Mouse (Mus musculus) forebrain, postnatal 0 days (tissue): Measurements from ENCODE around the gene Acer2. TPM values are rescaled to one million over a fixed set of nuclear protein-coding genes. Genes with fewer than 3 reads are reported as not detected.

Source experiments
- ATAC-seq: fragments of 200-750 bp; cut with Nextera tagmentation; 2 replicates; pipeline ENCODE4 v1.8.0; 2017; ENCODE audit warnings: mild to moderate bottlenecking, moderate library complexity
- DNase-seq: peaks from one replicate; pipeline ENCODE4 v3.0.0-alpha.2; 2015
- H3K27ac ChIP-seq: fragments of 300-500 bp; sonication (generic); 2 replicates; pipeline ENCODE4 v1.5.1; 2014; ENCODE audit warnings: low read depth, mild to moderate bottlenecking, antibody characterized with exemption, low read length, moderate library complexity, mixed read lengths
- H3K27me3 ChIP-seq: fragments of 300-500 bp; sonication (generic); 2 replicates; pipeline ENCODE4 v1.6.1; 2014; ENCODE audit warnings: mild to moderate bottlenecking, low read length, mixed read lengths; ENCODE audit not compliant: insufficient read depth
- H3K36me3 ChIP-seq: fragments of 300-500 bp; sonication (generic); 2 replicates; pipeline ENCODE4 v1.6.1; 2014; ENCODE audit warnings: mild to moderate bottlenecking, moderate library complexity; ENCODE audit not compliant: insufficient read depth
- H3K4me1 ChIP-seq: fragments of 300-500 bp; sonication (generic); 2 replicates; pipeline ENCODE4 v1.6.1; 2014; ENCODE audit warnings: antibody characterized with exemption; ENCODE audit not compliant: insufficient read depth
- H3K4me2 ChIP-seq: fragments of 300-500 bp; sonication (generic); 2 replicates; pipeline ENCODE4 v1.6.1; 2014; ENCODE audit warnings: low read depth, mild to moderate bottlenecking, moderate library complexity
- H3K4me3 ChIP-seq: fragments of 300-500 bp; sonication (generic); 2 replicates; pipeline ENCODE4 v1.5.1; 2014; ENCODE audit warnings: low read depth, low read length, mixed read lengths
- H3K9ac ChIP-seq: fragments of 300-500 bp; sonication (generic); 2 replicates; pipeline ENCODE4 v1.6.1; 2014; ENCODE audit warnings: mild to moderate bottlenecking
- H3K9me3 ChIP-seq: fragments of 300-500 bp; sonication (generic); 2 replicates; pipeline ENCODE4 v1.6.1; 2016; ENCODE audit warnings: low read length
- CTCF ChIP-seq: sonication (generic); IDR thresholded peaks from 2 replicates; pipeline ENCODE4 v1.5.1; 2016; ENCODE audit warnings: antibody characterized with exemption, control low read depth, low read depth
- WGBS: fragments of 180-500 bp; shearing (Covaris S2); extraction: QIAGEN DNeasy Blood & Tissue Kit; methylation state at CpG from one replicate; pipeline ENCODE4 v1.1.7; 2014; 5-methylcytosine and 5-hydroxymethylcytosine counted together
- polyA plus RNA-seq: library from polyadenylated mRNA; unstranded; fragments of >200 nt; fragmentation: Nextera tagmentation; extraction: Ambion mirVana; gene quantifications from 2 replicates; pipeline ENCODE4 v1.2.1, GENCODE M21; 2015
- total RNA-seq: library from RNA; depleted of rRNA; stranded (reverse); fragments of >200 nt; gene quantifications from 2 replicates; pipeline ENCODE4 v1.2.3, GENCODE M21; 2014

Gene Acer2
- total and polyA plus RNA-seq, 2 experiments from 2014 or later: 9.6 to 11.4 TPM

GRCm38 (mm10) chr4:86886160-86886878, 12.1 kb downstream of the Acer2 start:
- Histone ChIP-seq H3K4me3 (0 out of 2 replicates have a peak overlapping the region, but pooled peaks have one; percentile 11), H3K4me1 (no peaks in the 10 kb centered on the region), H3K4me2 (peak overlapping the region; percentile 38), H3K36me3 (no peaks in the 10 kb centered on the region), H3K27ac (no peak overlapping the region), H3K9ac (no peak overlapping the region), H3K27me3 (no peaks in the 10 kb centered on the region), H3K9me3 (no peaks in the 10 kb centered on the region)
- WGBS: 45% methylated on average over 18 of the region's 18 CpGs
- ATAC-seq (no peak), DNase-seq (peak; percentile 15)
- TF ChIP-seq CTCF: no peak

- no peaks in the 10 kb centered on the region for H3K27me3 ChIP-seq
- no peak for DNase-seq
- peak; percentile 18; the same call in 1 of the 2 replicates for TF ChIP-seq CTCF
- H3K4me3 ChIP-seq: no peak overlapping the region
- H3K4me2 ChIP-seq: no peak overlapping the region
- H3K4me1 ChIP-seq: no peaks in the 10 kb centered on the region
- no peak for ATAC-seq
- H3K36me3 ChIP-seq: no peaks in the 10 kb centered on the region
- WGBS: 68% methylated on average over 5 of the region's 5 CpGs
- H3K9ac ChIP-seq: no peak overlapping the region
- H3K9me3 ChIP-seq: no peaks in the 10 kb centered on the region
- no peak overlapping the region for H3K27ac ChIP-seq
These were observed 13.7 kb downstream of the Acer2 start for GRCm38 (mm10) chr4:86887879-86888278.

GRCm38 (mm10) chr4:86897411-86897810, 23.2 kb downstream of the Acer2 start:
- TF ChIP-seq CTCF: no peak
- DNase-seq (no peak), ATAC-seq (no peak)
- Histone ChIP-seq H3K4me3 (no peak overlapping the region), H3K27me3 (no peaks in the 10 kb centered on the region), H3K27ac (no peak overlapping the region), H3K9me3 (no peaks in the 10 kb centered on the region), H3K4me2 (no peak overlapping the region), H3K4me1 (no peaks in the 10 kb centered on the region), H3K9ac (no peak overlapping the region), H3K36me3 (no peaks in the 10 kb centered on the region)
- 83% methylated on average over 7 of the region's 7 CpGs for WGBS

GRCm38 (mm10) chr4:86898791-86899474, 24.7 kb downstream of the Acer2 start:
- H3K27me3 ChIP-seq: no peaks in the 10 kb centered on the region
- H3K9me3 ChIP-seq: no peaks in the 10 kb centered on the region
- TF ChIP-seq CTCF: no peak
- no peak overlapping the region for H3K4me2 ChIP-seq
- DNase-seq: no peak
- ATAC-seq: no peak
- H3K9ac ChIP-seq: no peak overlapping the region
- whole genome bisulfite sequencing: 76% methylated on average over 14 of the region's 14 CpGs
- H3K4me3 ChIP-seq: no peak overlapping the region
- no peaks in the 10 kb centered on the region for H3K36me3 ChIP-seq
- H3K27ac ChIP-seq: no peak overlapping the region
- H3K4me1 ChIP-seq: no peaks in the 10 kb centered on the region

- TF ChIP-seq CTCF: no peak
- Histone ChIP-seq H3K4me2 (no peak overlapping the region), H3K4me3 (no peak overlapping the region), H3K9ac (no peak overlapping the region), H3K36me3 (no peaks in the 10 kb centered on the region), H3K27me3 (no peaks in the 10 kb centered on the region), H3K9me3 (no peaks in the 10 kb centered on the region), H3K4me1 (no peaks in the 10 kb centered on the region), H3K27ac (no peak overlapping the region)
- DNase-seq: no peak
- WGBS: 70% methylated on average over 6 of the region's 6 CpGs
- no peak for ATAC-seq
These were observed 28.2 kb downstream of the Acer2 start for GRCm38 (mm10) chr4:86902351-86902750.

GRCm38 (mm10) chr4:86904969-86905368, 30.8 kb downstream of the Acer2 start:
- no peak for DNase-seq
- ATAC-seq: no peak
- H3K4me2 ChIP-seq: no peak overlapping the region
- H3K4me3 ChIP-seq: no peak overlapping the region
- no peaks in the 10 kb centered on the region for H3K27me3 ChIP-seq
- no peaks in the 10 kb centered on the region for H3K9me3 ChIP-seq
- no peaks in the 10 kb centered on the region for H3K4me1 ChIP-seq
- TF ChIP-seq CTCF: peak; percentile 35; the same call in 1 of the 2 replicates
- 43% methylated on average over 3 of the region's 3 CpGs for WGBS
- H3K36me3 ChIP-seq: no peaks in the 10 kb centered on the region
- H3K9ac ChIP-seq: no peak overlapping the region
- no peak overlapping the region for H3K27ac ChIP-seq

GRCm38 (mm10) chr4:86905869-86906268, 31.7 kb downstream of the Acer2 start:
- Histone ChIP-seq H3K36me3 (no peaks in the 10 kb centered on the region), H3K27ac (no peak overlapping the region), H3K9ac (no peak overlapping the region), H3K9me3 (no peaks in the 10 kb centered on the region), H3K4me2 (no peak overlapping the region), H3K4me1 (no peaks in the 10 kb centered on the region), H3K4me3 (no peak overlapping the region), H3K27me3 (no peaks in the 10 kb centered on the region)
- DNase-seq (no peak), ATAC-seq (no peak)
- 94% methylated on average over 1 of the region's 1 CpGs for WGBS
- TF ChIP-seq CTCF: no peak
